Mouse (Mus musculus): ENCODE measurements around the gene Agbl4.

- TF ChIP-seq EP300 (IDR thresholded peaks at IDR 0.05; ENCODE audit: low read length) (no peak), NRF1 (IDR thresholded peaks at IDR 0.05; ENCODE audit: low read depth, low read length) (no peak), MXI1 (IDR thresholded peaks at IDR 0.05; ENCODE audit: low read depth, low read length) (no peak), MAZ (IDR thresholded peaks at IDR 0.05; ENCODE audit: low read depth, low read length) (no peak), TBP (conservative IDR thresholded peaks at IDR 0.05; ENCODE audit: low read depth, low read length) (no peak), CTCF (conservative IDR thresholded peaks at IDR 0.05 in 1 of 2, IDR thresholded peaks at IDR 0.05 in 1 of 2; ENCODE audit: low read depth in 2 of 2, low read length in 2 of 2) (no peak), POLR2A (IDR thresholded peaks at IDR 0.05; ENCODE audit: low read depth, low read length) (no peak), POLR2AphosphoS2 (IDR thresholded peaks at IDR 0.05; ENCODE audit: low read depth, low read length) (no peak), ETS1 (conservative IDR thresholded peaks at IDR 0.05; ENCODE audit: low read depth, low read length) (no peak)
Measured at GRCm38 (mm10) chr4:111621865-111622264, 1224.4 kb downstream of the Agbl4 start.
